Mouse (Mus musculus) cerebellum, postnatal 4 days (tissue): ENCODE measurements around the gene Camsap2.
A peak's percentile ranks its signal among the peaks of the same experiment; 100 is the strongest.

Source experiments
- DNase-seq, 2 experiments: peaks; one replicate each; pipeline ENCODE4 v3.0.0; 2022; ENCODE audit warnings: low spot score in 2 of 2, mixed read lengths in 1 of 2

Camsap2 gene

GRCm38 (mm10) chr1:136345454-136346372 is at the start of gene Camsap2:
Gene Camsap2 (minus strand): TSS chr1:136346104.
- DNase-seq = peak; percentile 89 to 96

- DNase-seq = no peak
Observed at GRCm38 (mm10) chr1:136395073-136395472, 49.2 kb upstream of the Camsap2 start.

- peak in 1 of 2 experiments; percentile 16 for DNase-seq
Observed at GRCm38 (mm10) chr1:136394506-136394905, 48.6 kb upstream of the Camsap2 start.

GRCm38 (mm10) chr1:136386914-136387313 is 41.0 kb upstream of the Camsap2 start:
- no peak for DNase-seq

GRCm38 (mm10) chr1:136381583-136381982 is 35.7 kb upstream of the Camsap2 start:
- no peak for DNase-seq

- no peak for DNase-seq
Observed at GRCm38 (mm10) chr1:136381169-136381568, 35.3 kb upstream of the Camsap2 start.

- no peak for DNase-seq
Observed at GRCm38 (mm10) chr1:136380606-136381005, 34.7 kb upstream of the Camsap2 start.

GRCm38 (mm10) chr1:136380161-136380560 is 34.3 kb upstream of the Camsap2 start:
- no peak for DNase-seq

- DNase-seq = no peak
Observed at GRCm38 (mm10) chr1:136379261-136379660, 33.4 kb upstream of the Camsap2 start.

- no peak for DNase-seq
Observed at GRCm38 (mm10) chr1:136365986-136366385, 20.1 kb upstream of the Camsap2 start.

GRCm38 (mm10) chr1:136364711-136365110 is 18.8 kb upstream of the Camsap2 start:
- peak; percentile 69 to 80 for DNase-seq

- no peak for DNase-seq
Observed at GRCm38 (mm10) chr1:136363035-136363434, 17.1 kb upstream of the Camsap2 start.

- DNase-seq = no peak
Observed at GRCm38 (mm10) chr1:136362567-136362966, 16.7 kb upstream of the Camsap2 start.

- DNase-seq = no peak
Observed at GRCm38 (mm10) chr1:136361373-136361772, 15.5 kb upstream of the Camsap2 start.

GRCm38 (mm10) chr1:136360909-136361308 is 15.0 kb upstream of the Camsap2 start:
- DNase-seq = no peak

GRCm38 (mm10) chr1:136358841-136359360 is 13.0 kb upstream of the Camsap2 start:
- DNase-seq = no peak

- DNase-seq = no peak
Observed at GRCm38 (mm10) chr1:136355651-136356050, 9.7 kb upstream of the Camsap2 start.

- no peak for DNase-seq
Observed at GRCm38 (mm10) chr1:136350699-136351200, 4.8 kb upstream of the Camsap2 start.

GRCm38 (mm10) chr1:136348137-136348536 is 2.2 kb upstream of the Camsap2 start:
- no peak for DNase-seq

GRCm38 (mm10) chr1:136347140-136347539 is 1.2 kb upstream of the Camsap2 start:
- no peak for DNase-seq

- no peak for DNase-seq
Observed at GRCm38 (mm10) chr1:136346373-136347035, 600 bp upstream of the Camsap2 start.

- DNase-seq = no peak
Observed at GRCm38 (mm10) chr1:136344768-136345453, 993 bp downstream of the Camsap2 start.
